Mouse (Mus musculus): ENCODE measurements around the gene Flrt3.

Flrt3 gene

GRCm38 (mm10) chr2:140653978-140654377, 17.3 kb downstream of the Flrt3 start:
- no peak for DNase-seq (ENCODE audit: extremely low read depth, insufficient read length, low spot score)

- DNase-seq (ENCODE audit: extremely low read depth, insufficient read length, low spot score): no peak
Measured at GRCm38 (mm10) chr2:140653481-140653880, 17.8 kb downstream of the Flrt3 start.

GRCm38 (mm10) chr2:140621730-140622337, 49.4 kb downstream of the Flrt3 start:
- DNase-seq (ENCODE audit: extremely low read depth, insufficient read length, low spot score): no peak

- DNase-seq (ENCODE audit: extremely low read depth, insufficient read length, low spot score): no peak
Measured at GRCm38 (mm10) chr2:140615451-140615850, 55.8 kb downstream of the Flrt3 start.
